Mouse (Mus musculus) lung, postnatal 14 days (tissue): ENCODE measurements around the gene Pcgf6.
A peak's percentile ranks its signal among the peaks of the same experiment; 100 is the strongest.
"Not testable (repeated sequence)": the region's sequence is repeated elsewhere in the genome, so short reads cannot be mapped to it uniquely, and the experiment has no call there.

Experiments
- DNase-seq: peaks from one replicate; pipeline ENCODE4 v3.0.0; 2021

The Pcgf6 gene

DNA sequence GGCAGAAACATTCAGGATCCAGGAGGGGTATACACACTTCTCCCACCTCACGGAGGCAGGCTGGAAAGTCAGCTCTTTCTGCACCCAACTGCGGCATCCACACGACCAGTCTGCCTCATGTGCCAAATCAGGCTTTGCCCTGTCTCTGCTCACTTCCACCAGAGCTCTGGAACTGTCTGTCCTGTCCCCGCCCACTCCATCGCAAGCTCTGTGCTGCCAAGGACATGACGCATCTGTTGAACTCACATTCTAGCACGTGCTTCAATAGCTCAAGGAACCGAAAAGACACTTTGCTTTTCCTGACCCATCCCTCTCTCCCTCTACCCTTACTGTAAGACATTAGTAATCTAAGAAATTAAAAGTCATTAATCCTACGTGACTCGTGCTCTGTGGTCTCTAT is 25.8 kb downstream of the Pcgf6 start:
- peak; percentile 44 for DNase-seq

DNA sequence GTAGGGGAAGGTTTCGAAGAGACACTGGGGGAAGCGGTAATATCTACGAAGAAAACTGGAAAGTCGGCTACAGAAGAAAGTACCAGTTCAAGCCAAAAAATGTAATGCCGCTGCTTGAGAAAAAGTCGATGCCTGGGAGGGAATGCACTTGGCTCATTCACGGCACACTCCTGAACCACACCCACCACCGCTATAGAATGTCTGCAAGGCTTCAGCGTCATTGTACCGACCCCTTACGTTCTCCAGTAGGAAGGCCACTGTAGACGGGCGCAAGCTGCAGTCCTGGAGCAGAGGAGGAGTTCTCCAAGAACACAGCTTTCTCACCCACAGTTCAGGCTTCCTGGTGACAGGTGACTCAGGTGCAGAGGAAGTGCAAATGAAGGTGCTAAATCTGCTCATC is 27.2 kb downstream of the Pcgf6 start:
- DNase-seq, result no peak

DNA sequence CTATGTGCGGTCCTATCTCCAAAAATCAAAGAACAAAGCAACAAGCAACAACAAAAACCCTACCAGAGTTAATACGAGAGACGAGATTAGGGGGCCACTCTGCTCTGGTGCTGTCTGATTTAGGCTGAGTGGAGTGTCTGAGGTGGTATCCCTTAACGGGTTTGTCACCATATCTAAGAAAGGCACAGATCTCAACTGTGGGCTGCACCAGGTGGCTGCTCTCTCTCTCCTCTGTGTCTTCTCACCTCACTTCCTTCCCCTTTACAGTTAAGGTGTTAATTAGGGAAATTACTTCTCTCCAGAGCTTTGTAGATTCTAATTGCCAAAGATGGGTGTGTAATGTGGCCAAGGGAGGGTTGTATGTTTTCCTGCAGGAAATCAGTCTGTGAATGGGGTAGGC is 28.0 kb downstream of the Pcgf6 start:
- DNase-seq, result no peak

DNA sequence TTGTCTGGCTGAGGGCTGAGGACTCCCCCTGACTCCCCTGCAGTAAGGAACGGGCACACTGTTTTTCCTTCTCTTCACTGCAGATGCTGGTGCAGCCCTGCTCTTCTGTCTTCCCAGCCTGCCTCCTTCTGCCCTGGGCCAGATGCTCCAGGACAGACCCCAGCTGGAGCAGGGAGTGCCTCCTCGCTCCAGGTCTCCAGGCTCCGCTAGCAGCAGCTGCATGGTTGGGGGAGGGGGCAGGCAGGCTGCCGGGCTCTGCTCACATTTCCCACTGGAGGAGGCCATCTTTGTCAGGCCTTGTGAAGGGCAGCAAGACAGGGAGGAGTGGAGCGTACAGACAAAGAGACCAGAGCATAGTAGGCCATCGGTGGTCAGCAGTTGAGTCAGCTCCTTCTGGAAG is 31.4 kb downstream of the Pcgf6 start:
- no peak for DNase-seq

DNA sequence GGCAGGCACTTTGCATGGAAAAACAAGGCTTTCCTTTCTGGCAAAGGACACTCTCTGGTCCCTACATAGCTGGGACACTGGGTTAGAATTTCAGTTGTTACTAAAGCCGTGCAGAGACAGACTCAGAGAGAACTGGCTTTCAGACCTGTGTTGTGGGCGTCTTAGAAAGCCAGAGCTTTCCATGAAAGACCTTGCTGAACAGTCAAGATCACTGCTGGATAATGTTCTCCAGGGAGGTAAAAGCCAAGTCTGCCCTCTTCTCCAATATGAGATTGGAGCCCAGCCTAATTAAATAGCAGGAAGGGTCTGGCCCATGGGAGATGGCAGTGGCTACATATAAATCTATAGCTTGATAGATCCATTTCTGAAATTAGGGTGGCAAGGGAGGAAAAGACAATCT is 32.4 kb downstream of the Pcgf6 start:
- DNase-seq, result no peak

DNA sequence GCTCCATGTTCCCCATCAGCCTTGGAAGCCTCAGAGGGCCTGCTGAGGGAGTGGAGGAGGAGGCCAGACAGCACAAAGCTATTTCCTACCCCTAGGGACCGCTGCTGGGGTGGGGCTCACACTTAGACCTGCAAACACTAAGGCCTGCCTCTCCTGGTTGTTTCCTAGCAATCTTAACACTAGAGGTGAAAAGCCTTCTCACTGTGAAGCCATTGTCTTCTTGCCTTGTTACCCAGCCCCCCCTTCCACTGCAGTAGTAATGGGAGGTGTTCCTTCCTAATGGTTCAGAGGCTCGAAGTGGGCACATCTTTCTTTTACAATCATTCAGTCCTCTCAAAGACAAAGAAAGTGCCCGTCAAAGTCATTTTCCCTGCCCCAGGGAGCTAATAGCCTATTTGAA is 32.9 kb downstream of the Pcgf6 start:
- no peak for DNase-seq

DNA sequence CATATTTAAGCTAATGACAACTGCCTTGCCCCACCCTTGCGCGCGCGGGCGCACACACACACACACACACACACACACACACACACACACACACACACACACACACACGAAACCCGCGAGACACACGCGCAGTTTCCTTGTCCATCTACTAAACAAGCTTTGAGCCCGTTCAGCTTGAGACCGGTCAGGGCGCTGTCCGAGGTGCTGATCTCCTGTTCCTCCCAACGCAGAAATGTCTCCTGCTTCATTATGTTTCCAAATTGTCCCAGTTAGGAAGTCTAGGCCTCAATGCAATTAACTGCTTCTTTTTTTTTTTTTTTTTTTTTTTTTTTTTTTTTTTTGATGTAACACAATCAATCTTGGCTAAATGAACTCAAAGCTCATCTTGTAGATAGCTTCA is 34.2 kb downstream of the Pcgf6 start:
- peak; percentile 90 for DNase-seq

DNA sequence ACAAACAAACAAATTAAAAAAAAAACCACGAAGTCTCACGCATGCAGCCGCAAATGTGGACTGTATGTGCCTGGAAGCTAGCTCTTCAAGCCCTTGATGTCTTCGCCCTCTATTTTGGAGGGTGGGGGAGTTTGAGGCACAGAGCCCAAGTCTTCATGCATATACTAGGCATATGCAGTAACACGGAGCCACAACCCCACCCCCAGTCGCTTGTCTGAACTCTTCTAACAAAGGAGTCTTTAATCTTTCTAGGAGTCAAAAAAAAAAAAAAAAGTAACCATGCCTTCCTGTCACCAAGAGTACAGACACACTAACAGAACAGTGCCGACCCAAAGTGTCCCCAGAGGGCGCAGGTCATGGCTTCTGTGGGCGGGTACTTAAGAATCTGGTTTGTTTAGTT is 34.7 kb downstream of the Pcgf6 start:
- DNase-seq, result no peak

DNA sequence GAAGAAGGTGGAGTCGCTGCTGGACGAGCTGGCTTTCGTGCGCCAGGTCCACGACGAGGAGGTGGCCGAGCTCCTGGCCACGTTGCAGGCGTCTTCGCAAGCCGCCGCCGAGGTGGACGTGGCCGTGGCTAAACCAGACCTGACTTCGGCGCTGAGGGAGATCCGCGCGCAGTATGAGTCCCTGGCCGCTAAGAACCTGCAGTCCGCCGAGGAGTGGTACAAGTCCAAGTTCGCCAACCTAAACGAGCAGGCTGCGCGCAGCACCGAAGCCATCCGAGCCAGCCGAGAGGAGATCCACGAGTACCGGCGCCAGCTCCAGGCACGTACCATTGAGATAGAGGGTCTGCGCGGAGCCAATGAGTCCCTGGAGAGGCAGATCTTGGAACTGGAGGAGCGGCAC is 35.3 kb downstream of the Pcgf6 start:
- DNase-seq, result no peak

DNA sequence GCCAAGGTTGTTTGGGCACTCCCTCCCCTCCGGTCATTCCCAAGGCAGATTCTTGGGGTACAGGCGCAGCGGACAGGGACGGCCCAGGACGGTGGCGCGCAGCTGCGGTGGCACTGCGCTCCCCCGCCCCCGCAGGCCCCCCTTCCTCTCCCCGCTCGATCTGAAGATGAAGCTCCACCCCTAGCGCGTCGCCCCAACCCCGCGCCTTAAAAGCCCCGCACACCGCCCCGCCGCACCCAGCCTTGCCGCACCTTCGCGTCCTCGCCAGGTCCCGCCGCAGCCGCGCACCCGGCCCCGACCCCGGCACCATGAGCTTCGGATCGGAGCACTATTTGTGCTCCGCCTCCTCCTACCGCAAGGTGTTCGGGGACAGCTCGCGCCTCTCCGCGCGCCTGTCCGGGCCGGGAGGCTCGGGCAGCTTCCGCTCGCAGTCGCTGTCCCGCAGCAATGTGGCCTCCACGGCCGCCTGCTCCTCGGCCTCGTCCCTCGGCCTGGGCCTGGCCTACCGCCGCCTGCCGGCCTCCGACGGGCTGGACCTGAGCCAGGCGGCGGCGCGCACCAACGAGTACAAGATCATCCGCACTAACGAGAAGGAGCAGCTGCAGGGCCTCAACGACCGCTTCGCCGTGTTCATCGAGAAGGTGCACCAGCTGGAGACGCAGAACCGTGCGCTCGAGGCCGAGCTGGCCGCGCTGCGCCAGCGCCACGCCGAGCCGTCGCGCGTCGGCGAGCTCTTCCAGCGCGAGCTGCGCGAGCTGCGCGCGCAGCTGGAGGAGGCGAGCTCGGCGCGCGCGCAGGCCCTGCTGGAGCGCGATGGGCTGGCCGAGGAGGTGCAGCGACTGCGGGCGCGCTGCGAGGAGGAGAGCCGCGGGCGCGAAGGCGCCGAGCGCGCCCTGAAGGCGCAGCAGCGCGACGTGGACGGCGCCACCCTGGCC is 36.0 kb downstream of the Pcgf6 start, which contains the start of the genes Ina and Nt5c2:
Gene Ina (plus strand): TSS at position 252 of the 935 bp plus-strand sequence.
Gene Nt5c2 (minus strand): TSS at position 707 of the 935 bp plus-strand sequence.
- peak; percentile 26 for DNase-seq

DNA sequence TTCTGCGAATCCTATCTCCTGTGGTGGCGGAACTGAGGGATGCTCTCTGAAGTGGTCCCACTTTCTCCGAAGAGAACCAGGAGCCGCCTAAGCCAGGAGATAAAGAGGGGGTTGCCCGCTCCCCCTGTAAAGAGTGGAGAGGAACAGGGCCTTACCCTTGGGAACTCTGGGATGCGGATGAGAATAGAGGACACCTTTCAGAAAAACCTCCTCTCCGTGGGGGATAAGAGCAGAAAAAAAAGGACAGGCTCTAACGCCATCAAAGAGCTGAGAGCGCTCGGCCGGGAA is 36.6 kb downstream of the Pcgf6 start:
- DNase-seq, result no peak

DNA sequence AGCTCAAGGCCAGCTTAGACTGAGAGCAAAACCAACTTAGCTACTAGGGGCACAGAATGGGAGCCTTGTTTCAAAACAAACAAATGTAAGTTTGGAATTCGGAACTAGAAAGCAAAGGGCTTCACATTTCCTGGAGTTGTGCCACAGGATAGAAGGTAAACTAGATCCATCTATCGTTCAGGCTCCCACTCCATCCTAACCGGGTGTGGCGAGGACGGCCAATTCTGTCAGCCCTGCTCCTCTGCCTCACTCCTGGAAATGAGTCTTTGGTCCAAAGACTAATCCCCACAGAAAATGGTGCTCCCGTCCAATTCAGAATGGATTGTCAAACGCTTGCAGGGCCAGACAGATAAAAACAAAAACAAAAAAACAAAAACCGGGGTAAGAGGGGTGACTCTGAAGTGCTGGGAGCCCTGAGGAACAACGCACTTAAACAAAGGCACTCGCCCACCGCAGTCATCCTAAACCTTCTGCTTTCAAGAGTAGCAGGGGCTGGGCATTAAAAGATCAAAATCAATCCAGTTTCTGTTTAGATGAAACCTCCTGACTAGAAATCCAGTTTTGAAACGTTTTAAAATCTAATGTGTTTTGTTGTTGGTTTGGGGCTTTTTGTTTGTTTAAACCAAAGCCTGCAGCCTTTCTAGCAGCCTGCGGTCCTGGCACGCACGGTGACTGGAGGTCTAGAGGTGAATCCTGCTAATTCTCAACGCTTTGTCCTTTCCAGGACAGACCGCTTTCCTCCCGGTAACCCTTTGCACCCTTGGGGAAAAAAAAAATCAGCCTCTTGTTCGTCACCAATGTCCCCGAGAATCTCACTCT is 37.2 kb downstream of the Pcgf6 start:
- DNase-seq, result no peak

DNA sequence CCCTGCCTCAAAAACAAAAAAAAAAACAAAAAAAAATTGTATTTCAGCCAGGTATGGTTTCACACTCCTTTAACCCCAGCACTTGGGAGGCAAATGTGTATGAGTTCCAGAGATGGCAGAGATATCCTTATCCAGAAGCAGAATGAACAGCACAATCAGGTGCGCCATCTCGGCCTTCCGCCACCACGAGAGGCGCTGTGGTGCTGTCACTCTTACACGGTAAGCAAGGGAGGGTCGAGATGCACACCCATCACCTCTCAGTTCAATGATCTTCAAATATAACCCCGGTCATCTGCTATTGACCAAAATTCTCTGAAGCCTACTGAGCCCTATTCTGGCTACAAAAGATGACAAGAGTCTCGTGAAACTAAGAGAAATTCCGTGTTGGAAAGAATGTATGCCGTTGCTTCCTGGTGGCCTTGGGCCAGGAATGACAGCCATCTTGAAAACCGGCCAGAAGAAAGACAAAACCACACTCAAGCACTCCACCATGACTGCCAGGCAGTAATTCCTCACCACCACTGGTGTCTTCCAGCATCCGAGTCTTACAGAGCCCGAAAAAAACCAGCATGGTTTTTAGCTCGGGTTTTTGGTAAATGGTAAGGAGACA is 38.1 kb downstream of the Pcgf6 start:
- DNase-seq, result no peak

DNA sequence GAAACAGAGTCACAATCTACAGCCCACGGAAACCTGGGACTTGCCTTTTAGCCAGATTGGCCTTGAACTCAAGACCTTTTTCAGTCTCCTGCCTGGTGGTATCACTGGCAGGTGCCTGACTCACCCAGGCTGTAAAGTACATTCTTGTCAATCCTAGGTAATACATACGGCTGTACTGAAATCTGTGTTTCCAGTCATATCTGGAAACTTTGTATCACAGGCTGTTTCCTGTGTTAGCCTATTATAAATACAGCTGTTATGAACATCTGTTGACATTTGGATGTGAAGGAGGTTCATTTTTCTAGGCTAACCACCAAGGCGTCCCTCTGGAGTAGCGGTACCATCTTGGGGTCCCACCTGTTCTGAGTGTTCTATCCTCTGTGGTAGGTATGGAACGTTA is 40.8 kb downstream of the Pcgf6 start:
- DNase-seq, result no peak

DNA sequence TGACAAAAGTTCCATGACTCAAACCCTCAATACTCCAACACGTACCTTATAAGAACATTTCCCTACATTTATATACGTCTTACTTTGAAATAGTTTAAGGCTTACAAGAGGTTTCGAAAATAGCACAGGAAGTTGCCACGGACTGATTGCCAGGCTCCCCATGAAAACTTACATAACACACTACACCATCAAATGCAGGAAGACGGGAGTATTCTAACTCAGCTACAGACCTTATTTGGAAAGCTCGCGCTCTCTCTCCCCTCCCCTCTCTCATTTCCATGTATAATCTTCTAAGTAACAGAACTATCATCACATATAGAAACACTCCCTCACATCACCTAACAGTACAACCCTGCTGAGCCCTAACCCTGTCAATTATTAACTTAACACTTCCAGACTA is 41.3 kb downstream of the Pcgf6 start:
- DNase-seq, result no peak

DNA sequence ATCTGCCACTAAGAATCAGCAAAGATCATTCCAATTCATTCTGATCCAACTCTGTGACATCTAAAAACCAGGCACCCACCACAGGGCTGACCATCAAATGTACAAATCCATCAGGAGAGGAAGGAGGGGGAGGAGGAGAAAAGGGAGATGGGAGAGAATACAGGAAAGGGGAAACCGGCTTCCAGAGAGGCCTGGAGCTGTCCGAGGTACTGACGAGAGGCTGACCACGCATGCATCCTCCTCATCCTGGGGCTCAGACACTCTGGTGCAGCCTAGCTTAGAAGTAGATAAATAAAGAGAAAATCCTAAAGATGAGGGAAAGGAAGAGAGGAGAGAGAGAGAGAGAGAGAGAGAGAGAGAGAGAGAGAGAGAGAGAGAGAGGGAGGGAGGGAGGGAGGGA is 44.4 kb downstream of the Pcgf6 start:
- DNase-seq, result peak; percentile 80

DNA sequence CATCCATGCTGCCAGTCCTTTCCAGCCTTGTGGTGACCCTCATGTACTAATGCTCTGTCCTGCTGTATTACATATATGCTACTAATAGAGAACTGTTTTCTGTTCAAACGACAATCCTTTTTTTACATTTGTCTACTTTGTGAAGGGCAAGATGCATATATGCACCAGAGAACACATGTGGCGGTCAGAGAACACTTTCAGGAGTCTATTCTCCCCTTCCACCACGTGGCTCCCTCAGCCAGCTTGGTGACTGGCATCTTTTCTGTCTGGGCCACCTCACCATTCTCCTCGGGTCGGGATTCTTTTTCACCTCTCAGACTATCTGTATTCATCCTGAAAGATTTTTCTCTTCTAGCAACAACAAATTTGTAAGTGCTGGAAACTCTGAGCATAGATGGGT is 44.8 kb downstream of the Pcgf6 start:
- DNase-seq, result no peak

DNA sequence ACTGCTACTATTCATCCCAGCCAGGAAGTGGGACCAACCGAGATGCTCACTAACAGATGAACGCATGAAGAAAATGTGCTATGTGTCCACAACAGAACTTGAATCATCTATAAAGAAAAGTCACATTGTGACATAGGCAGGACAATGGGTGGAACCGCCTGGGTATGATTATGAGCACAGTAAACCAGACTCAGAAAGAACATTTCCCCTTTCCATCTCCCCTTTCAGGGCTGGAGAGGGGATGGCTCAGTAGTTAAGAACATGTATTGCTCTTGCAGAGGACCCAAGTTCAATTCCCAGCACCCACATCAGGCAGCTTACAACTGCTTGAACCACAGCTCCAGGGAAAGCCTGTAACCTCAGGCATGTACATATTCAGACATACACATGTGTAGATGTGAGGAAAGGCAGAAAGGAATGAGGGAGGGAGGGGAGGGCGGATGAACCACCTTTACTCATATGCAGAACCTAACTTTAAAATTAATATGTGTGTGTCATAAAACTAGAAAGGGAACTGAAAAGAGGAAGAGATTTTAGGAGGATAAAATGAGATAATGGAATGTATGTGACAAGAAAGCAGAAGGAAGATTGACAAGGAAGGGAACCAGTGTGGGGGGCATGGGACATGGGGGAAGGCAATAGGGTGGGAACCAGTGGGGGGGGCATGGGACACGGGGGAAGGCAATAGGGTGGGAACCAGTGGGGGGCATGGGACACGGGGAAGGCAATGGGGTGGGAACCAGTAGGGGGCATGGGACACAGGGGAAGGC is 46.8 kb downstream of the Pcgf6 start:
- no peak for DNase-seq

DNA sequence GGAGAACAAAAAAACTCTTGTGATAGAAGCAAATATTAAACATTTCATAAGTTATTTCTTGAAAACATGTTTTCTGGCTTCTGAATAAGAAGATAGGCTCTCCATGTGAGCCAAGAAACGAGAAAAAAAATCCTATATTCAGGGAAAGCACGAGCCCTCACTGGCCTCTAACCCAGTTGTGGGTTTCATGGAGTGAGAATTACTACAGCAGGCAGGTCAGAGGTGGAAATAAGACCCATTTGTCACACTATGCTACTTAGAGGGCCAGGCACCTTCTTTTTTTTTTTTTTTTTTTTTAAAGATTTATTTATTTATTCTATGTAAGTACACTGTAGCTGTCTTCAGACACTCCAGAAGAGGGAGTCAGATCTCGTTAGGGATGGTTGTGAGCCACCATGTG is 50.3 kb downstream of the Pcgf6 start:
- DNase-seq, result not testable (repeated sequence)

DNA sequence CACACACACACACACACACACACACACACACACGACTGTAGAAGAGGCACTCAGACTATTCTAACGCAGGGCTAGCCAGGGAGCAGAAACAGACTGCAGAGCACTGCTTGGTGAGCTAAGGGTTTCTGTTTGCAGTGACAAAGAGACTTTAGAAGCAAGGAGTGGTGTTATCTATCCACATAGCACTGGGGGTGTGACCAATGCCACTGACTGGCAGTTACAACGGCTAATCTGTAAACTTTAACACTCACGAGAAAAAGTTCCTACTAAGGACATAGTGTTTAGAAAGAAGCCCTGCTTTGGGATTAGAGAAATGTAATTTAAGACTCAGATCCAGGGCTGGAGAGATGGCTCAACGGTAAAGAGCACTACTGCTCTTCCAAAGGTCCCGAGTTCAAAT is 51.0 kb downstream of the Pcgf6 start:
- DNase-seq, result no peak

DNA sequence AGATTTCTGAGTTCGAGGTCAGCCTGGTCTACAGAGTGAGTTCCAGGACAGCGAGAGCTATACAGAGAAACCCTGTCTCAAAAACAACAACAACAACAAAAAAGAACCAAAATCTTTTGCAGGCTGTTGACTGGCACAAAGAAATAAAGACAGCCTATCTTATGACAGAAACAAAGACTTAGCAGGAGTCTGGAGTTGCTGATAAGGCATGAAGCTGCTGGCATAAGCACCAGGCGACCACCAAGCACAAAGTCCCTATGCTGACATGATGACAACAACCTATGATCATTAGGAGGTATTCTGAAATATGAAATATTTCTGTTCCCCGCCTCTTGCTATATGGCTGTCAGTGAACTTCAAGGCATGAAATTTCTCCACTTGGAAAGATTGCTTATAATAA is 51.8 kb downstream of the Pcgf6 start:
- DNase-seq, result no peak

DNA sequence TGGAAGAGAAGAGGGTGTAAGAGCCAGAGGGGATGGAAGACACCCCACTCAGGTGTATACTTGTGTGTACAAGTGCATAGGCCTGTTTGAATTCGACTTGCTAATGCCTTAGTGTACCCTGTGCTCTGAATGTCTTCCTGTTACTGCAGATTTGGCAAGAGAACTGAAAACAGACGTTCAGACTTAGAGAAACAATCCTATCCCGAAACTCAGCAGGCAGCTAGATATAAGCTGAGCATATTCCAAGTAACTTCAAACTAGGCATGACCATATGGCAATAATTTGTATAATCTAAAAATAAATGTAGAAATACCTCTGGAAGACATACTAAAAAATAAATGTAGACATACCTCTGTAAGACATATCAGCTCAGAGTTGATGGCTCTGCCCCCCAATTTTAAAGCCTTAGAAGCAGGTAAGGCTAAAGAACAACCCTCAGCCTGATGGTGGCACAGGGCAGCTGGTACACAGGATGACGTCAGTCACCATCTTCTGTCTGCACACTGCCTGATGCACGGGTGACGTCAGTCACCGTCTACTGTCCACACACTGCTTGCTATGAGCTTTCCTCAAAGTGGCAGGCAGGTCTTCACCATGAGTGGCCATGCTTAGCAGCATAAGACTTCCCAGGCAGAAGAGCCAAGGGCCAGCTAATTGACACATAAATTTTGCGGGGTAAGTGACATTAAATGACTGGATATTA is 52.4 kb downstream of the Pcgf6 start:
- no peak for DNase-seq
